Mouse (Mus musculus): ENCODE measurements around the gene Otulin.

The Otulin gene

DNA sequence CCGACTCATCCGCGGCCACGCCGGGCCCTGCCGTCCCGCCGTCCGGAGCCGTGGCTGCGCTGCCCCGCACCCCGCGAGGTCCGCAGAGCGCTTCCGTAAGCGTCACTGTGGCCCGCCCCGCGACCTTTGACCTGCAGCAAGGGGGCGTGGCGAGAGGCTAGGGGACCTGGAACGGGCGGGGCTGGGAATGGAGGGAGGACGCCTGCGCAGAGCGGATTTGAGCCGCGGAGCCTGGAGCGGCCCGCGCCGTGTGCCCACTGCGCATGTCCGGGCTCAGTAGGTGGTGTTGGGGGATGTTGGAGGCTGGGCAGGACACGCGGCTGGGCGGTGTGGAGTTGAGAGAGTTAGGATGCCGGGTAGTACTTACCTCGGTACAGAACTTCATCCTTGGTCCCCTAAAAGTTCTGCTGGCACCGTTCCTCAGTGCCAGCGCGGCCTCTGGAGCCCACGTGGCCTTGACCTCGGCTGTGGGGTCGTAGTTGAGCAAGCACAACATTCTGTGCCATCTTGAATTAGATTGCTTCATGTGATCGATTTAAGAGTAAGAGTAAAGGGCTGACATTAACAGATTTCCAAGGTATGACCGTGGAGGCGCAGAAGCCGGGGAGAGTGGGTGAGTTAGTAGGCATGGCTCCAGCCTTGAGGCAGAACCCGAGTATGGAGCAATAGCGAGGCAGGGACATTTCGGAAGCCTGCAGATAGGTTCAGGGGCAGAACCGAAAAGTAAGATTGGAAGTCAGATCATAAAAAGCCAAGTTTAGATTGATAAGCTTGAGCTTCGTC lies at the start of gene Otulin:
Otulin (minus strand) TSS at position 93 of the 783 bp plus-strand sequence.
- DNase-seq (ENCODE audit: low spot score) = peak; percentile 99

DNA sequence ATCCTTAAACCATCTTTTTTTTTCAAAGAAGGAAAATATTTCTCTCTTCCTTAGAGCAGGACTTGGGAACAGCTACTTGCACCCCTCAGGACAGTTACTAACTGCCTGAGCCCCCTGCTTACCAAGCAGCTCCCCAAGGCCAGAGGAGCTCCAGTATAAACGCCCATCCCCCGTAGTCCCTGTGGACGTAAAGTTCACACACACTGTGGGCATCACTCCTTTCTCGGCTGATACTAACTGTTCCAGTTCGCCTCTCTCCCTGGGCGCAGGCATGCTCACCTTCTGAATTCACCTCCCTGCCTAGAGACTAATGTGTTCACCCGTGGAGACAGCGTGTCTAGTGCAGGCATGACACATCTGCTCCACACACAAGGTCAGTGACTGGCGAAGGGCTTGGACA lies 48.0 kb upstream of the Otulin start:
- DNase-seq (ENCODE audit: low spot score) = no peak

DNA sequence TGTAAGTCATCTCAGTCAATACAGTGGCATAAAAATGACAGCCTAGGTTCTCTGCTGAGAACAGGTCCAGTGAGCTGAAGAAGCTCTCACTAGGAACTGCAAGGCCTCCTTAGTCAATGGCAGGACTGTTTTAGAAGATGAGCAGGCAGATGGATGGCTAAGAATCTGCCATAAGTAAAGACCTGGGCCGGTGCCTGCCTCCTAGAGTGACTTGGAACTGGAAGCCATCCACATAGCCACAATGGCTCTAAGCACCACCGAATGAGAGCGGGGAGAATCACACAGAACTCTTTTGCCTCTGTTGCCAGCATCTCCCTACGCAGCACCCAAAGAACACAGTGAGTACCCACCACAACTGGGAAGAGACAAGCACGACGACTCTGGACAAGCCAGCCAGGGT lies 47.3 kb upstream of the Otulin start:
- DNase-seq (ENCODE audit: low spot score) = no peak

GRCm38 (mm10) chr15:27676211-27676610 lies 45.7 kb upstream of the Otulin start:
- no peak for DNase-seq (ENCODE audit: low spot score)

- DNase-seq (ENCODE audit: low spot score) = no peak
Observed at GRCm38 (mm10) chr15:27675122-27675521, 44.6 kb upstream of the Otulin start.

GRCm38 (mm10) chr15:27674041-27674440 lies 43.5 kb upstream of the Otulin start:
- DNase-seq (ENCODE audit: low spot score) = no peak

GRCm38 (mm10) chr15:27673151-27673550 lies 42.7 kb upstream of the Otulin start:
- no peak for DNase-seq (ENCODE audit: low spot score)

- no peak for DNase-seq (ENCODE audit: low spot score)
Observed at GRCm38 (mm10) chr15:27672259-27672658, 41.8 kb upstream of the Otulin start.

DNA sequence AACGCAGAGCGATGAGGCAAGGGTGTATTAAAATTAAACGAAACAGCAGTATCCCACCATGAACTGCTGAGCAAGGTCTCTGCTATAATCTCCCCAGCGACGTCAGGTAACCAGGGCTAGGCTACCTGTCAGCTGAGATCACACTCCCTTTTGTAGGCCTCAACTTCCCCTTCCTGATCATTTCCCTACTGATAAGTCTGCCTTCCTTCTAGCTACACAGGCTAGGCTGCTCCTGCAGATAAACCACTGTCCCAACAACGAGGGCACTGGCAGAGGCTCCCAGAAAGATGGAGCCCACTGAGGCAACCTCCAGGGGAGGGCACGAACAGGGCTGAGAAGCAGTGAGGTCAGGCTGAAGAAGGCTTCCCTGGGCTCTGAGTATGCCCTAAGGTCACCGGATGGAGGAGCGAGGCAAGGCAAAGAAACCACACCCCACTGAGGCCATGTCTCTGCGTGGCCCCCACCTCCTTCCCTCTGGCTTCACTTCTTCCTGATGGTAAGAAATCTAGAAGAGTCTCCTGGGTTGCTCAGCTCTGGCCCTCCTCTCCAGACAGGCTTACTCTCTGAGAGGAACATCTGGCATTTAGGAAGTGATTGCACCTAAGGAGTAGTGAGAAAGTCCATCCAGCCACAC lies 41.2 kb upstream of the Otulin start:
- no peak for DNase-seq (ENCODE audit: low spot score)

DNA sequence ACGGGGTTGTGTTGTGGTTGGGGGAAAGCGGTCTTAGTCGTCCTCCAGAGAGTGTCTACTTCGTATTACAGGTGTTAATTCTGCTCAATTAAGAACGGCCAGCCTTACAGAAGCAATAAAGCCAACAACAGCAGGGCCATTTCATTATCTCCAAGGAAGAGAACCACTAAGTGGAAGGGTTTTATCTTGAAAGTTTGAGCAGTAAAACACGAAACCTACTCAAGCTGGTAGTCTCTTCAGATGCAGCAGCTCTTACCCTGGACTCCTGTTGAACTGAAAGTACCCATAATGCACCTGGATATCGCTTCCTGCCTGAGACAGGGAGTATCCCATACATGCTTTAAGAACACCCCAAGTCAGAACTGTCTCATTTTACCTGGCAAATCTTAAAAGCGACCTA lies 40.2 kb upstream of the Otulin start:
- no peak for DNase-seq (ENCODE audit: low spot score)

DNA sequence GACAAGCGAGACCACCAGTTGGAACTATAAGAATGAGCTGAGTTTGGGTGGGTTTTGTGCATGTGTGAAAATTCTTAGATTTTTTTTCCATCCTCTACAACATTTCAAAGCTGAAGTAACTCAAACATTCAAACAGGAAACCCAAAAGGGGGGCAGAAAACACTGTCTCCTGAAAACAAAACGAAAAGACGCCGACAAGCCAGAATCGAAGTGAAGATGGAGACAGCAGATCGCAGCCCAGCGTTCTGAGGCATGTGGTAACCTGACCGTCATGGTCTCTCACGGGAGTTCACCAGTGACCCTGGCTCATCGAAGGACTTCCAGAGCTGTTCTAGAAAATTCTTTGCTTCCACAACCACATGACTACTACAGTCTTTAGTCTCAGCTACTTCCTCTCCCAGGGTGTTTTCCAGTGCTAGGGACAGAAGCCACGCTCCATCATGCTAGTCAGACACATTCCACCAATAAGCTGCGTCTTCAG lies 39.5 kb upstream of the Otulin start:
- DNase-seq (ENCODE audit: low spot score) = no peak

DNA sequence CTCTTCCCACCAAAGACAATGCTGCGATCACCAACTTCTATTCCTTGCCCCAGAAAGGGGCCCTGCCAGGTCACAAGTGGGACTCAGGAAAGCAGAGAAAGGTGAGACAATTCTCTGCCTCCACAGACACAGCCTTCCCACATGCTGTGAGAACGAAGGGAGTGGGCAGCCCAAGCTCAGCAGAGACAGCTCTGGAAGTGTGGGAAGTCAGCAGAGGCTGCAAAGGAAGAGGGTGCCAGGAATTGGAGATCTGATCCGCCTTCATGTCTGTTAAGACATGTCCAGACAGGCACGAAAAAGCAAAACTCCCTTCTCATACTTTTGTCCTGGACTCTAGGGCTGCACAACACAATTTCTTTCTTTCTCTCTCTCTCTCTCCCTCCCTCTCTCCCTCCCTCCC lies 38.8 kb upstream of the Otulin start:
- no peak for DNase-seq (ENCODE audit: low spot score)

GRCm38 (mm10) chr15:27668557-27668956 lies 38.1 kb upstream of the Otulin start:
- no peak for DNase-seq (ENCODE audit: low spot score)

DNA sequence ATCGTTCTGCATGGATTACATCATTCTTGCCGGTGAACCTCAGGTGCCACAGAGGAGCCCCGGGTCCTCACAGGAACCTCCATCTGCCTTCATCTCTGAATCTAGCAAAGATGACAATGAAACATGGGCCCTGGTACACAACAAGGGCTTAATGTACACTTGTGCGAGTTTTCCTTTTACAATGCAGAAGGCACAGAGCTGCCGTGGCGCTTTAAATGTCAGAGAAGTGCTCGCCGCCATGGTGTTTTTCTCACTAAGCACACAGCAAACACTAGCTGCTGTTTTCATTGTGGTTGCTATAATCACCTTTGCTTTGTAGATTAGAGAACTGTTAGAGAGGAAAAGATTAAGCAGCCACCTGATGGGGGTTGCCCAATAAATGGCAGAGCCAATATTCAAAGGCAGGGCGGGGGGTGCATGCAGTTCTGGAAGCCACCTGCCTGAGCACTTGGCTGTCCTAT lies 37.5 kb upstream of the Otulin start:
- no peak for DNase-seq (ENCODE audit: low spot score)

- no peak for DNase-seq (ENCODE audit: low spot score)
Observed at GRCm38 (mm10) chr15:27666911-27667539, 36.5 kb upstream of the Otulin start.

- peak; percentile 21 for DNase-seq (ENCODE audit: low spot score)
Observed at GRCm38 (mm10) chr15:27665392-27665911, 35.0 kb upstream of the Otulin start.

GRCm38 (mm10) chr15:27664126-27664525 lies 33.6 kb upstream of the Otulin start:
- DNase-seq (ENCODE audit: low spot score) = no peak

- no peak for DNase-seq (ENCODE audit: low spot score)
Observed at GRCm38 (mm10) chr15:27662699-27663098, 32.2 kb upstream of the Otulin start.

- no peak for DNase-seq (ENCODE audit: low spot score)
Observed at GRCm38 (mm10) chr15:27661696-27662095, 31.2 kb upstream of the Otulin start.

GRCm38 (mm10) chr15:27659592-27660244 lies 29.2 kb upstream of the Otulin start:
- DNase-seq (ENCODE audit: low spot score) = peak; percentile 89

DNA sequence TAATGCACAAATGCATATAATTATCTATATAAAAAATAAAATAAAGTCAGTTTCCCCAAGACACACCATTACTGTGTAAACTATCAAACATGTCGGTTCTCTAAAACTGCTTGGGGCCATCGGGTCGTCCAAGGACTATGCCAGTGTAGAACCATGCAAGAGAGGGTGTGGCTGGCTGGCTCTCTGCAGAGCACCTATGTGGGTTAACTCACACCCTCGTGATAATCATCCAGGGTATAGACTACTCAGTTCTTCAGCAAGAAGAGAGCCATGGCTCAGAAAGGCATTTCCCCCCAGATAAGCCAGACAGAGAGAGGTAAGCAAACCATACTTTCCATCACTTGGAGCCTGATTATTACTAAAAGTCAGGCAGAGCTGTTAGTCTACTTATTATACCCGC lies 28.6 kb upstream of the Otulin start:
- no peak for DNase-seq (ENCODE audit: low spot score)

GRCm38 (mm10) chr15:27658356-27658755 lies 27.9 kb upstream of the Otulin start:
- no peak for DNase-seq (ENCODE audit: low spot score)
